In the genomic region with DNA sequence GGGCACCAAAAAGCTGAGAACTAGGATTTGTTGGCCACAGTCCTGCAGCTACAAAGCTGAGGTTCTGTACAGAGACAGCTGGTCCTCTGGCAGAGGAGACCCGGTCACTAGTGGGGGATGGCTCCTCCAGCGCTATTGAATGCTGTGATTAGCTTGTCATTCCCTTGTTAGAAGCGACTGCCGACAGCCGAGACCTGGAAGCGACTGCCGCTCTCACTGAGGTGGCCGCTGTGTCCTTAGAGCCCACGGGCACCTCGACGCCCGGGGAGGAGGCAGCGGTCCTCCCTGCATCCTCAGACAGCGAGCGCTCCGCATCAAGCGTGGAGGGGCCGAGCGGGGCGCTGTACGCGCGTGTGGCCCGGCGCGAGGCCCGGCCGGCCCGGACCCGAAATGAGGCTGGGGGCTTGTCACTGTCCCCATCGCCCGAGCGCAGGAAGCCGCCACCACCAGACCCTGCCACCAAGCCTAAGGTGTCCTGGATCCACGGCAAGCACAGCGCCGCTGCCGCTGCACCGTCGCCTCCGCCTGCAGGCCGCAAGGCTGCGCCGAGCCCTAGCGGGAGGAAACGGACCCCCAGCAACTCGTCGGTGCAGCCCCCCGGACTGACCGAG, we compare ENCODE assay signal across 8 mouse cellular contexts. TPM values are rescaled to one million over a fixed set of nuclear protein-coding genes. Genes with fewer than 3 reads are reported as not detected.
DNase-seq lines count a peak whose midpoint lies in the region; ATAC-seq and TF ChIP-seq lines count a peak whose summit lies in the region.

No protein-coding gene starts in this region.

- H3K27ac ChIP-seq in bone marrow macrophage, adult 2 months (ENCODE audit: insufficient read depth, low read depth, low read length), result no peak overlapping the region
- H3K27ac ChIP-seq in forebrain, embryonic 10.5 days, result peak overlapping the region; percentile 86
- no peak overlapping the region for H3K27ac ChIP-seq in intestine, postnatal 0 days (ENCODE audit: low read depth, low read length)

- DNase-seq in layer of hippocampus, postnatal 10 days (ENCODE audit: low spot score in 2 of 2), result peak; percentile 52 to 64
- no peak for DNase-seq in layer of hippocampus, postnatal 25 days (ENCODE audit: extremely low spot score in 1 of 2, low spot score in 1 of 2)
- DNase-seq in forebrain, embryonic 10.5 days (ENCODE audit: extremely low spot score, low spot score), result peak; percentile 64
- peak; percentile 75 for DNase-seq in neural tube, embryonic 10.5 days (ENCODE audit: extremely low spot score, low spot score)
- DNase-seq in left cerebral cortex, adult 8-10 months (ENCODE audit: low spot score in 2 of 2), result no peak

- no peaks in the 10 kb centered on the region for H3K36me3 ChIP-seq in forebrain, embryonic 10.5 days (replicated peaks)
- 0 out of 2 replicates have a peak, but pooled peaks cover 4% of the 10 kb centered on the region for H3K36me3 ChIP-seq in intestine, postnatal 0 days (ENCODE audit: control insufficient read depth, insufficient read depth)

- peak overlapping the region; percentile 17; the same call in 1 of the 2 replicates for H3K9ac ChIP-seq in intestine, postnatal 0 days (ENCODE audit: low read depth, low read length)

- peaks cover 98% of the 10 kb centered on the region for H3K27me3 ChIP-seq in forebrain, embryonic 10.5 days (ENCODE audit: poor library complexity, severe bottlenecking)
- H3K27me3 ChIP-seq in intestine, postnatal 0 days (replicated peaks; ENCODE audit: control insufficient read depth, insufficient read depth, low read length), result peaks cover 60% of the 10 kb centered on the region

- H3K9me3 ChIP-seq in forebrain, embryonic 10.5 days, result no peaks in the 10 kb centered on the region
- no peaks in the 10 kb centered on the region for H3K9me3 ChIP-seq in intestine, postnatal 0 days (ENCODE audit: control insufficient read depth)

- peaks cover 7% of the 10 kb centered on the region for H3K4me1 ChIP-seq in bone marrow macrophage, adult 2 months (ENCODE audit: control insufficient read depth, insufficient read depth, low read length)
- H3K4me1 ChIP-seq in forebrain, embryonic 10.5 days, result peaks cover 78% of the 10 kb centered on the region
- 0 out of 2 replicates have a peak, but pooled peaks cover 8% of the 10 kb centered on the region for H3K4me1 ChIP-seq in intestine, postnatal 0 days (replicated peaks; ENCODE audit: control insufficient read depth, insufficient read depth, low read length)

- TF ChIP-seq CTCF in bone marrow macrophage, adult 2 months (IDR thresholded peaks at IDR 0.05; ENCODE audit: low read depth, low read length), result no peak
- no peak for TF ChIP-seq CTCF in intestine, postnatal 0 days (IDR thresholded peaks at IDR 0.05; ENCODE audit: low read depth)

- WGBS in forebrain, embryonic 10.5 days, result 2% methylated on average over 50 of the region's 50 CpGs
- WGBS in intestine, postnatal 0 days, result 19% methylated on average over 50 of the region's 50 CpGs

- H3K4me3 ChIP-seq in bone marrow macrophage, adult 2 months (ENCODE audit: insufficient read depth, low read length), result peak overlapping the region; percentile 57
- peak overlapping the region; percentile 62 for H3K4me3 ChIP-seq in forebrain, embryonic 10.5 days
- peak overlapping the region; percentile 36 for H3K4me3 ChIP-seq in intestine, postnatal 0 days (ENCODE audit: low read depth, low read length)

- peak overlapping the region; percentile 87 for H3K4me2 ChIP-seq in intestine, postnatal 0 days (replicated peaks; ENCODE audit: low read depth)

- ATAC-seq in intestine, postnatal 0 days, result no peak
- ATAC-seq in monocyte, adult 5-6 weeks (replicated peaks; ENCODE audit: insufficient number of reproducible peaks, low FRiP score, low TSS enrichment, poor library complexity, severe bottlenecking), result no peak

- TF ChIP-seq POLR2A in bone marrow macrophage, adult 2 months (IDR thresholded peaks at IDR 0.05; ENCODE audit: borderline replicate concordance, low read depth, low read length), result no peak

RNA-seq across cellular contexts. Expression of a gene that starts 9.6 kb away (rescaled TPM):
- total RNA-seq in layer of hippocampus, postnatal 10 days (2021), result 1 to 10 TPM; 4.7 to 5.0 TPM
- 1 to 10 TPM; 2.7 to 2.8 TPM for total RNA-seq in layer of hippocampus, postnatal 25 days (2021)
- 0.86 and 1.7 TPM in 2 replicates for polyA plus RNA-seq in bone marrow macrophage, adult 2 months (2012; ENCODE audit: insufficient read depth, insufficient read length, missing spikeins)
- polyA plus RNA-seq in forebrain, embryonic 10.5 days (2016; fragmentation: Nextera tagmentation; extraction: Ambion mirVana), result 4.0 and 4.1 TPM in 2 replicates
- 6.3 and 6.9 TPM in 2 replicates for polyA plus RNA-seq in intestine, postnatal 0 days (2015; fragmentation: Nextera tagmentation; extraction: Ambion mirVana)
- 0.19 to 0.21 TPM in 2 of 3 replicates, not detected in the other for total RNA-seq in monocyte, adult 5-6 weeks (2017)
- total RNA-seq in left cerebral cortex, adult 8-10 months (2022), result 1 to 10 TPM; 4.1 to 4.3 (median 4.1) TPM

RNA-seq across cellular contexts. Expression of a gene that starts 26.2 kb away (rescaled TPM):
- total RNA-seq in layer of hippocampus, postnatal 10 days (2021), result 1 to 10 TPM; 4.5 to 5.8 TPM
- total RNA-seq in layer of hippocampus, postnatal 25 days (2021), result 1 to 10 TPM; 3.6 to 3.7 TPM
- polyA plus RNA-seq in bone marrow macrophage, adult 2 months (2012; ENCODE audit: insufficient read depth, insufficient read length, missing spikeins), result not detected in 2 replicates
- polyA plus RNA-seq in forebrain, embryonic 10.5 days (2016; fragmentation: Nextera tagmentation; extraction: Ambion mirVana), result not detected in 2 replicates
- not detected in 2 replicates for polyA plus RNA-seq in intestine, postnatal 0 days (2015; fragmentation: Nextera tagmentation; extraction: Ambion mirVana)
- not detected in 3 replicates for total RNA-seq in monocyte, adult 5-6 weeks (2017)
- total RNA-seq in left cerebral cortex, adult 8-10 months (2022), result 1 to 10 TPM; 2.7 to 5.1 (median 3.8) TPM

RNA-seq across cellular contexts. Expression of a gene that starts 31.5 kb away (rescaled TPM):
- total RNA-seq in layer of hippocampus, postnatal 10 days (2021), result 1 to 10 TPM; 7.5 to 9.2 TPM
- total RNA-seq in layer of hippocampus, postnatal 25 days (2021), result 10 to 100 TPM; 12.9 to 13.5 TPM
- 1.3 and 1.6 TPM in 2 replicates for polyA plus RNA-seq in bone marrow macrophage, adult 2 months (2012; ENCODE audit: insufficient read depth, insufficient read length, missing spikeins)
- 2.7 and 3.6 TPM in 2 replicates for polyA plus RNA-seq in forebrain, embryonic 10.5 days (2016; fragmentation: Nextera tagmentation; extraction: Ambion mirVana)
- polyA plus RNA-seq in intestine, postnatal 0 days (2015; fragmentation: Nextera tagmentation; extraction: Ambion mirVana), result 0.39 and 0.59 TPM in 2 replicates
- total RNA-seq in monocyte, adult 5-6 weeks (2017), result 0.43 to 7.7 TPM (median 6.5 TPM) in 3 replicates
- total RNA-seq in left cerebral cortex, adult 8-10 months (2022), result 10 to 100 TPM in 1 of 4 experiments, 1 to 10 TPM in 3; 6.5 to 13.3 (median 7.8) TPM

RNA-seq across cellular contexts. Expression of a gene that starts 47.3 kb away (rescaled TPM):
- total RNA-seq in layer of hippocampus, postnatal 10 days (2021), result 100 to 1,000 TPM; 108 TPM
- 100 to 1,000 TPM in 1 of 2 experiments, 10 to 100 TPM in 1; 97.3 to 103 TPM for total RNA-seq in layer of hippocampus, postnatal 25 days (2021)
- polyA plus RNA-seq in bone marrow macrophage, adult 2 months (2012; ENCODE audit: insufficient read depth, insufficient read length, missing spikeins), result 9.3 and 12.4 TPM in 2 replicates
- polyA plus RNA-seq in forebrain, embryonic 10.5 days (2016; fragmentation: Nextera tagmentation; extraction: Ambion mirVana), result 55.4 and 59.1 TPM in 2 replicates
- 29.0 and 29.9 TPM in 2 replicates for polyA plus RNA-seq in intestine, postnatal 0 days (2015; fragmentation: Nextera tagmentation; extraction: Ambion mirVana)
- total RNA-seq in monocyte, adult 5-6 weeks (2017), result 5.0 to 8.2 TPM (median 6.7 TPM) in 3 replicates
- 100 to 1,000 TPM in 1 of 4 experiments, 10 to 100 TPM in 3; 82.2 to 105 (median 95.4) TPM for total RNA-seq in left cerebral cortex, adult 8-10 months (2022)

Comparison
In these comparisons a context has a peak if more than half of its experiments do, and no peak if none do; other contexts are left out.
1. DNase-seq: peak in layer of hippocampus, postnatal 10 days (2 of 2), forebrain, embryonic 10.5 days (single experiment) and neural tube, embryonic 10.5 days (single experiment); none in layer of hippocampus, postnatal 25 days (0 of 2) and left cerebral cortex, adult 8-10 months (0 of 2).
2. Peak in every context shown above with its lines, with median percentiles within 50 percentile points of each other: H3K4me3 ChIP-seq.